Mouse (Mus musculus) thymus, adult 18-20 months (tissue): ENCODE data around the gene Fry.
A peak's percentile ranks its signal among the peaks of the same experiment; 100 is the strongest.
"Not testable (repeated sequence)": the region's sequence is repeated elsewhere in the genome, so short reads cannot be mapped to it uniquely, and the experiment has no call there.

Experiments
- DNase-seq, 2 experiments: peaks; one replicate each; pipeline ENCODE4 v3.0.0; 2022; ENCODE audit warnings: mixed read lengths in 2 of 2

Fry gene

GRCm38 (mm10) chr5:150465218-150465617 lies 346.8 kb downstream of the Fry start:
- DNase-seq = no peak

- peak in 1 of 2 experiments; percentile 6 for DNase-seq
Measured at GRCm38 (mm10) chr5:150466132-150466531, 347.7 kb downstream of the Fry start.

- no peak for DNase-seq
Measured at GRCm38 (mm10) chr5:150468431-150468830, 350.0 kb downstream of the Fry start.

- DNase-seq = no peak
Measured at GRCm38 (mm10) chr5:150477364-150477763, 358.9 kb downstream of the Fry start.

GRCm38 (mm10) chr5:150478612-150479011 lies 360.2 kb downstream of the Fry start:
- DNase-seq = no peak

- no peak for DNase-seq
Measured at GRCm38 (mm10) chr5:150485198-150485597, 366.8 kb downstream of the Fry start.

GRCm38 (mm10) chr5:150490285-150490684 lies 371.8 kb downstream of the Fry start:
- no peak for DNase-seq

GRCm38 (mm10) chr5:150490821-150491220 lies 372.4 kb downstream of the Fry start:
- no peak for DNase-seq

GRCm38 (mm10) chr5:150491573-150492173 lies 373.2 kb downstream of the Fry start:
- DNase-seq = not testable (repeated sequence)

GRCm38 (mm10) chr5:150495792-150496191 lies 377.3 kb downstream of the Fry start:
- DNase-seq = peak in 1 of 2 experiments; percentile 6

GRCm38 (mm10) chr5:150510451-150511225 lies 392.2 kb downstream of the Fry start:
- DNase-seq = no peak

GRCm38 (mm10) chr5:150513264-150513663 lies 394.8 kb downstream of the Fry start:
- DNase-seq = no peak

- no peak for DNase-seq
Measured at GRCm38 (mm10) chr5:150514027-150514426, 395.6 kb downstream of the Fry start.

- no peak for DNase-seq
Measured at GRCm38 (mm10) chr5:150518064-150518463, 399.6 kb downstream of the Fry start, which contains the start of gene Zar1l. Gene Zar1l (minus strand): TSS chr5:150518164.

GRCm38 (mm10) chr5:150519551-150519950 lies 401.1 kb downstream of the Fry start:
- DNase-seq = no peak

- DNase-seq = peak; percentile 79 to 83
Measured at GRCm38 (mm10) chr5:150521937-150522866, 403.8 kb downstream of the Fry start, which contains the start of gene Brca2. Gene Brca2 (plus strand): TSS chr5:150522630.

- no peak for DNase-seq
Measured at GRCm38 (mm10) chr5:150522867-150523234, 404.4 kb downstream of the Fry start.

- no peak for DNase-seq
Measured at GRCm38 (mm10) chr5:150525239-150525638, 406.8 kb downstream of the Fry start.

- no peak for DNase-seq
Measured at GRCm38 (mm10) chr5:150541302-150541701, 422.9 kb downstream of the Fry start.

- DNase-seq = no peak
Measured at GRCm38 (mm10) chr5:150543184-150543583, 424.7 kb downstream of the Fry start.
